Mouse (Mus musculus) gastrocnemius, postnatal 10 days (tissue): Measurements from ENCODE around the gene Gm33543. TPM values are rescaled to one million over a fixed set of nuclear protein-coding genes. Genes with fewer than 3 reads are reported as not detected.
A peak's percentile ranks its signal among the peaks of the same experiment; 100 is the strongest.

Source experiments
- DNase-seq: peaks from one replicate; pipeline ENCODE4 v3.0.0; 2021; ENCODE audit warnings: mixed read lengths
- total RNA-seq, 2 experiments: library from RNA; stranded (reverse); gene quantifications; 2 replicates each; pipeline ENCODE4 v1.2.3; 2021

Gene Gm33543
- total RNA-seq, 2 experiments from 2014 or later = 0.18 to 0.49 TPM

DNA sequence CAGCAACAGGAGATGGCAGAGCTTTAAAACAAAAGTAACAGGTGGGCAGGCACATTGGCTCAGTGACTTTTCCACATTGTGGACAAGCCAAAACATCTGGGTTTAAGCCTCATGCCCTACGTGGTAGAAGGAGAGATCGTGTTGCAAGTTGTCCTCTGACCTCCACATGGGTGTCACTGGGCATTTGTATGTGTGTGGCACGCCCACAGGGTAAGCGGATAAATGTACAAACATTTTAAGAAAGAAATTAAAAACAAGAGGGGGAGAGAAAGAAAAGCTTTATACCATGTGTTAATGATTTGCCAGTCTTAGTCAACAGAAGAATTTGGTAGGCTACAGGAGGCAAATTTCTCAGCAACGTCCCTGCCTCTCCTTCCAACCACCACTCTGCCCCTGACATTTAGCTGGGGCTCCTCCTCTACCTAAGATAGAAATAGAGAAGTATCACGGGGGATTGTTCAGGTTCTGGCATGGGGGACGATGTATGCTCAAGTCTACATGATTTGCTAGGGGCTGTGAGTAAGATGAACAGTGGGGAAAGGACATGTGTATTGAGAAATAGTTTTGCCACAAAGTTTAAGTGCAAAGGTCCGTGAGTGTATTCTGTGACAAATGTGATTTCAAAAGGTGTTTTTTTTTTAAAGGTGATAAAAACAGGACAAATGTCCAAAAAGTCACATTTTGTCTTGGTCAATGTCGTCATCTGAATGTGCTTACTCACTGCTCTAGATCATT, 6.0 kb downstream of the Gm33543 start:
- DNase-seq = no peak

DNA sequence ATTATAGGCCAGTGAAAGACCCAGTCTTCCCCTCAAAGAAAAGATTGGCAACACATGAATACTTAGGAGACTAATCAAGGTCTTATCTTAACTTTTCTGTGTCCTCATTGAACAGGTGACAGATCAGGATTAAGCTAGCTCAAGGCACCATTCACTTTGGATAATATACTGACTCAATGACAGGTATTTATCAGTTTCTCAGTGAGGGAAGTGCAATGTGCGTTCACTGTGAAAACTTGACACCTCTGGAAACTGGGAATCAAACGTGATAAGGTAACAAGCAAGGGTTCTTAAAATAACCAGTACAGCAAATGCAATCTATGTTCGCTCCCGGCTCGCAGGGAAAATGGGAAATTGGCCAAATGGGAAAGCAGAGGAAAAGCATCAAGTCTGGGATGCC, 11.8 kb downstream of the Gm33543 start:
- DNase-seq = no peak

DNA sequence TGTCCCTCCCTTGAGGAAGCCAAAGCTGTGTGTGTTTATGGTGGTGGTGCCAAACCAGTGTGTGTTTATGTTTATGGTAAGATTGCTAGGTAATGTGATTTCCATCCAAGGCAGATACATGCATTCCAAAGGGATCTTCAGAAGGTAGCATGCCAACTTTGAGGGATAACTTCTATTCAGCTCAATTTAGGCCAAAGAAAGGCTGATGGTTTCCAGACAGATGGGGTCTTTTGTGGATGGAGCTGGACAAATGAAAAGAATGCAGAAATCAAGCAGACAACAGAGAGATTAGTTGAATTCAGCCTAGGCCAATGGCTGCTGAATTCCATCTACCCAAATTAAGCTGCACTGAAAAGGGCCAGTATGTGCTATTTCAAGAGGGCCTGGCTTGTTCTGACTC, 13.3 kb downstream of the Gm33543 start:
- no peak for DNase-seq

DNA sequence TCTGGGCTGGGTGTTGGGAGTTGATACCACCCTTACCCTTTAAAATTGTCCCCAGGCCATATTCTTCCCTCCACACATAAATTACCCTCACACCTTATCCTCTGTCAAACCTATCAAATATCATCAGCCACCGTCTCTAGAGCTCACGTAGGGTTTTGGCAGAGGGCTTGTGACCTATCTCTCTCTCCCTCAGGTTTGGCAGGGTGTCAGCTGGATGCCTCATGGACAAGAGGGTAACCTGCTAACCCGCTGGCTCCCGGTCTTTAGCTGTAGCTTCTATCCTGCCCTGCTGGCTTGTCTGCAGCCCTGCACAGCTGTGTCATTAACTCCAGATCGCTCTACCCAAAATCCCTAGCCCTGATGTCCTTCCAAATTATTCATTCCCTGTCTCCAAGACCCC, 14.4 kb downstream of the Gm33543 start:
- DNase-seq = peak; percentile 64

DNA sequence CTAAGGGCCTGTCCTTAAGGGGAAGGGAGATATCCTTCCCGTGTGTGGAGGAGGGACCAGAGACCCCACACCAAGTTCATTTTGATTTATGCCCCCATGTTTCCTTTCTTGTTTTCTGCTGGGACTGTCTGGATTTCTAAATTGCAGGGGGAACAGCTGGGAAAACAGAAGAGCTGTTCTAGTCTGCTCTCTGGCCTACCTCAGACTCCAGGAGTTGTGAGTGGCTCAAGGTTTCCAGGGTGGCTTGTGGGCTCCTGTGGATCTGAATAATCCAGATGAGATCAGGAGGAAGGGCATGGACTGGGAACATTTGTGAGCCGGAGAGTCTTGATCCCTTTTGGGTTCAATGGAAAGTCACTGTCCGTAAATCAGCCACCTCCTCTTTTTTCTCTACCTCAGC, 17.1 kb downstream of the Gm33543 start:
- DNase-seq = no peak

DNA sequence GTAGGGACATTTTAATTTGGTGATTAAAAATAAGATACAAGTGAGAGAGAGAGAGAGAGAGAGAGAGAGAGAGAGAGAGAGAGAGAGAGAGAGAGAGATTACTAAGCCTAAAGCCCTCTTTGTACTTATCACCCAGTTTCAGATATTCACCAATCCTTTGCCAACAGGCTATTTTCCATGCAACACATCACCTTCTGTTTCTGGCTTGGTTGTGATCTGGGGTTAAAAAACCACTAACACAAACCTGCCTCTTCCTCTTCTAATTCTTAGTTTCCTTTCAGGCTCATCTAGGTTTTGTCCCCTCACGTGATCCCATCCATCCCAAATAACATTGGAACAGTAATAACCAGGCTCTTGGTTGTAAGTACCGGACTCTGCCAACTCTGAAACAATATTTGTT, 24.2 kb downstream of the Gm33543 start:
- DNase-seq = no peak

DNA sequence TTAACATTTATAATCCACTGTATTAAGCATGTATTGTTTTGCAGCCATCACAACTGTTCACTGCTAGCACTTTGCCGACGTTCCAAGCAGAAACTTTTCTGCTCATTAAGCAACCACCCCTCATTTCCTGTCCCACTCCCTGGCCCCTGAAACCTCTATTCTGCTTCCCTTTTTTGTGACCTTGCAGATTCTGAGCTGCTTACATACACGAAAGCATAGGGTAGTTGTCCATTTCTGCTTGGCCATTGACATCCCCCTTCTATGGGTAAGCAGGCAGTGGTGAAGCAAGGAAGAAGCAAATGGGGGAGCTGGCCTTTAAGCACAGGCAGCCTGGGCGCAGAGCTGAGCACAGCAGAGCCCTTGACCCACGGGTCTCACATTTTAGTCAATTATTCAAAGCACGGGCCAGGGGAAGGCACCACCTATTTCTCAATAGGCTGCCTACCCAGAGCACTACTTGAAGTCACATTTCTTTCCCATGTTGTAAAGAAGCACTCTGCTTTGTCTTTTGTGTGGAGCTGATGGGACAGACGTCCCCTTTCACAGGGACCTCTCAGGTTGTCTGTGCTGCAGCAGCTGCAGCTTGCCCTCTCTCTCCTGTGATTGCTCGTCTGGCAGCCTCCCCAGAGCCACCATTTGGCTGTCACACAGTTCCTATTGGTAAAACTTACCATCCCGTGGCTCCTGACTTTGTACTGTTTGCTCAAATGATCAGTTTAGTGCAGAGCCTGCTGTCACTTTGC, 25.1 kb downstream of the Gm33543 start:
- DNase-seq = no peak

DNA sequence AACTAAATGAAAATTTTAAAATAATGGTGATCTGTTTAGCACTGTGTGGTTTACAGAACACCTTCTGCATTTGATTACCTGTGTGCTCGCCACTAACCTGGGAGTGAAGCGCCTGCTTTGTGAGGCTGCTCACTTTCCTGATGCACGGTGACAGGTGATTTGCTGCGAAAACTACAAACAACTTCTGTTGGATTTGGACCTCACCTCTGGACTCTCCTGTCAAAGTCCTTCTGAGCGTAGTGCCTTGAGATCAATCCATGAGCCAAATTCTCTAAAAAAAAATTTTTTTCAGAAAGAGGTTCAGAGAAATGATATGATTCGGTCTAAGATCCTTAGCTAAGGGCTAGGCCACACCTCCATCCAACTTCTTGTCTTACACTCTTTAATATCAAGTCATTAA, 28.4 kb downstream of the Gm33543 start:
- DNase-seq = no peak

- no peak for DNase-seq
These were observed 30.9 kb downstream of the Gm33543 start for GRCm38 (mm10) chr10:95811869-95812268.

DNA sequence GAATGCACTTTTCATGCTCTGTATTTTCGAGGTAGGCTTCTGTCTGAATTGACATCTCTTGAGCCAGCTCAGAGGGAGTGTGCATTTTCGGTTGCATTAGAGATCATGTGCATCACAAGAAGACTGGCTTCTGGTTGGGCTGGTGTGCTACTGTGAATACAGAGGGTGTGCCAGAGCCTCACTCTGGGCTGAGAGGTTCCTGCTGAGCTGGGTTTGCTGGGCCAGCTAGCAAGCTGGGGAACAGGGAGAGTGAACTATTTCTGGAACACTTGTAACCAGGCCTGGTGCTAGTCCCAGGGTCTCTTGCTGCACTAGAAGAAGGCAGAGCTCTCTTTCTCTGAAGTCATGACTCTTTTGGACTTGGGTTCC, 41.3 kb downstream of the Gm33543 start:
- no peak for DNase-seq

DNA sequence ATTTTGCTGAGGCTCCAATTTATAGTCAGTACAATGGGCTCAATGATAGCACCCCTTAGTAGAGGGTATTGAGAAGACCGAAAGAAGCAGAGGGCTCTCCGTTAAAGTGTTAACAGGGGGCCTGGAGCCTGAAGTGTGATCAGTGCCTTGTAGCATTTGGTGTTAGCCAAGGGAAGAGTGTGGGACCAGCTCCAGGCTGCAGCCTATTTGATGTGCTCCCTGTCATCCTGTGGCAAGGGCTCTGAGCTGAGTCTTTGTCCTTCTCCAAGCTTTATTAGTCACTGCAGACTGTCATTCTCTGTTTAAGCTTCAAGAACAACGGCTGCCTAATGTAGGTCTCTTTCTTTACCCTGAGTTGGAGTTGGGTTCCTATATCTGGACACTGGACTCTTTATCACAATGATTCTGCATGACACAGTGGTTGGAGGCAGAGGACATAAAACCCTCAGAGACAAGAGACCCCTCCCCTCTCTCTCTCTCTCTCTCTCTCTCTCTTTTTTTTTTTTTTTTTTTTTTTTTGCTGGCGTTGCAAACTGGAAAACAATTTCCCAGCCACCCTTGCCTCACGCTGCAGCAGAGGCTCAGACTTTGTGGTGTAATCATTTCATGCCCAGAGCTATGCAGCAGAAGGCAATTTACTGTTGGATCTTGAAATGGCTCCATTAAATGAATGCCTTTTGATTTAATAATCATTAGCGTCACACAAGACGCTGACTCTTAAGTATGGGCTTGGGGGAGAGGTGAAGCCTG, 41.9 kb downstream of the Gm33543 start:
- DNase-seq = no peak

DNA sequence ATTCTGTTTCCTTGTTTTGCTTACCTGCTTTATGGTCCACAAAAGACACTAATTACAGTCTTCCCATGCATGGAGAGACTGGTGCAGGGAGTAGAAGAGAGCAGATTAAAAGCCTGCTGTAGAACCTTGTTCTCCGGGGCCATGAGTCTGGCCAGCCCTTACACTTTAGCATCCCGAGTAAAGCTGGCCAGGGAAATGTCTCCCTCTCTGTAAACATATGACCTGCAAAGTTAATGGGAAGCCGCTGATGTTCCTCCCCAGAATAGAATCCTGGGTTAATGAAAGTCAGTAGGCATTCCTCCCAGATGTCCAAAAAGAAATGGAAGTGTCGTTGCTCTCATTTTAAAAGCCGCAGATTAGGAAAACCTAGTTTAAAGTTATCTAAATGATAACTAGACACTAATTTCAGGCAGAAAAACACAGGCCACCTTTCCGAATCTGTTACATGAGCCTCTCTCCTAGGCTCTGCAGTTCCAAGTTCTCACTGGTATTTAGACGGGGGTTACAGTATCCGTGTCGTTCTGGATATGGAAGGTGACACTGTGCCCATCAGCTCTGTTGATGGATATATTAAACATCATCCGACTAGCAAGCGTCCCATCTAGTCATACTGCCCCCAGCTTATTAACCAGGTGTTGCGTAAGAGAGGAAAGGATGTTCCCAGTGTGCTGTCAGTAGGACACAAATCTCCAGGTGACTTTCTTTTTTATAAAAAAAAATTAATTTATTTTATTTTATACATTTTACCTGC, 44.9 kb downstream of the Gm33543 start:
- DNase-seq = no peak

GRCm38 (mm10) chr10:95795500-95795899, 47.2 kb downstream of the Gm33543 start:
- DNase-seq = no peak

DNA sequence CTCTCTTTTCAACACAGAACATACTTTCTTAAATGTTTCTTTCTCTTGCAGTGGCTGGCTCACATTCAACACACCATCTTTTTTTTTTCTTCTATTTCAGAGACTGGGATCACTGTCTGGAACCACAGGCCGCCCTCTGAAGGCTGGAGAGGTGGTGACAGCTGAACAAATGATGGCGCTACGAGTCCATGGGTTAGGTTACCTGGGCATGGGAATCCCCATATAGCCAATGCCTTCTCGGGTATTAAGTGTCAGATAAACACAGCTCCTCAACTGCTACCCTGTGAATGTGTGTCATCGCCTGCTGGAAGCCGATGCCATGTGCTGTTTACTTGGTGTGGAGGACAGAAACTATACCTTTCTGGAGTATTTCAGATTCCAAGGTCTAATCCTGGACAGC, 48.0 kb downstream of the Gm33543 start:
- DNase-seq = no peak

DNA sequence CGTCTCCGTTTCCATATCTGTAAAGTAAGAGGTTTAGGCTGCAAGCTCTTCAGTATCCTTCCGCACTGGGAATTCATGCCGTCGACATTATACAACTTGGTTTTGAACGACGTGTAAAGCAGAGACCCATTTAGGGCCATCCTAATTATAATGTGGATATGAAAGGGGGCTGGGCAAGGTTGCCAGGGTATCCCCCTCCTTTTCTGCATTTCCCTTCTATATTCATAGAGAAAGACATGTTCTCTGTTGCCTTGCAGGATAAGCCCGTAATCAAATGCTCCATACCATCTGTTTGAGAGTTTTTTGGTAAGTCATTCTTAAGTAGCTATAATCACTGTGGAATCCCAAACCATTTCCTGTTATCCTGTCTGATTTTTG, 51.3 kb downstream of the Gm33543 start:
- no peak for DNase-seq

DNA sequence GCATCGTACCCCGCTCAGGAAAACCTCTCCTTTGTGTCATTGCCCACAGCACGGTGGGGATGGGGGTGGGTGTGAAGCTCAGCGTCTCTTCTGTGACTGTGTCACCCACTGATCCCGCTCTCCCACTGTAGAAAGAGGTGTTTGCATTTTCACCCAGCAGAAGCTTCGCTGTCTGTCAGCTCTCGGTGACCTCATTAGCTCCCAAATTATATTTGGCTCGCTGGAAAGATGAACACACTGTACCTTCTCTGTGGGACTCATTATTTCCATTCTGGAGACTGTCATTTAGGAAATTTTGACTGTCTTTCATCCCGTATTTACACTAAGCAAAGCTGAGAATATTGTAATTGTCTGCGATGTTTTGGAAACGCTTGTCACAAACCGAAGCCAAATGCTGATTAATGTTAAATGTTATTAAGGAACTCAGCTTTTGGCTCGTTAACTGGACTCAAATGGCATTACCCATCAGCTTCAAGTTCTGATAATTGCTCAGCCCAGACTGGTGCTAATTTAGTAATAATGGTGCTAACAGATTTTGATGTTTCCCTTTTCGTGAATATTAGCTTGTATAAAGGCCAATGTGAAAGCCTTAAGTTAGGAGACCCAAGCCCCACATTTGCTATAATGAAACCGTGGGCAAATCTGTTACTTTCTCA, 51.8 kb downstream of the Gm33543 start:
- no peak for DNase-seq

- DNase-seq = no peak
These were observed 55.6 kb downstream of the Gm33543 start for GRCm38 (mm10) chr10:95787176-95787575.

DNA sequence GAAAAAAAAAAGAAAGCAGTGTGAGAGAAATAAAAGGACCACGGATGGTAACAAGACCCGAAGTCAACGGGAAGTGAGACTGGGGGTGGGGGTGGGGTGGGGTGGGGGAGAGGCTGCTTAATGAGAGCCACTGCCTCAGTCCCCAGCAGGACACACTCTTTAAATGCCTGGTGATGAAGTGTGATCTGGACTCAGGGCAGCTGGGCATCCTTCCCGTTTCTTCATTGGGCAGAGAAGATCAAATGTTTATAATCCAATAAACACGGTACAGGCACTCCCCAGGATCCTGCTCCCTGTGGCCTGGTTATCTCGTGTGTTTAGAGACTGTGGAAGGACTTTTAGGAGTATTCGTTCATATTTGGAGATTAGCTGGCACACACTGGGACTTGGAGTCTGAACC, 57.9 kb downstream of the Gm33543 start:
- no peak for DNase-seq

GRCm38 (mm10) chr10:95780881-95781600, 61.7 kb downstream of the Gm33543 start:
- no peak for DNase-seq

GRCm38 (mm10) chr10:95779801-95780385, 62.8 kb downstream of the Gm33543 start:
- no peak for DNase-seq

DNA sequence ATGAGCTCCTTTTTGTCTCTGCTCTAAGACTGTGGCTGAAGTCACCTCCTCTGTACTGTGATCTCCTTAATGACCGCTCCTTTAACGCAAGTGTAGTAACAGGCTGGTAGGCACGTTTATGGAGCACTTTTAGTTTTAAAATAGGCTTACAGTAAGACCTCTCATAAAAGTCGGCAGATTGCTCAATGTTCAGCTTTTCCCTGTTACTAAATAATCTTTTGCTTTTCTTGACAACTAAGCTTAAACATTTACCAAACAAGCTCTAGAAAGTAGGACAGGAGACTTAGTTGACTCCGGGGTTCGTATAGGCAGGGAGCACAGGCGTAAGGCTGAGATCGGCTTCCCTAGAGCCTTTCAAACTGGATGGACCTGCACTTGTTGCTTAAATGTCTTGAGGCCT, 64.1 kb downstream of the Gm33543 start:
- no peak for DNase-seq
